Mouse (Mus musculus): Measurements from ENCODE around the gene Fbxo28. TPM values are rescaled to one million over a fixed set of nuclear protein-coding genes. Genes with fewer than 3 reads are reported as not detected.

Fbxo28 gene
- polyA plus RNA-seq, 1 experiment, result 31.0 TPM

DNA sequence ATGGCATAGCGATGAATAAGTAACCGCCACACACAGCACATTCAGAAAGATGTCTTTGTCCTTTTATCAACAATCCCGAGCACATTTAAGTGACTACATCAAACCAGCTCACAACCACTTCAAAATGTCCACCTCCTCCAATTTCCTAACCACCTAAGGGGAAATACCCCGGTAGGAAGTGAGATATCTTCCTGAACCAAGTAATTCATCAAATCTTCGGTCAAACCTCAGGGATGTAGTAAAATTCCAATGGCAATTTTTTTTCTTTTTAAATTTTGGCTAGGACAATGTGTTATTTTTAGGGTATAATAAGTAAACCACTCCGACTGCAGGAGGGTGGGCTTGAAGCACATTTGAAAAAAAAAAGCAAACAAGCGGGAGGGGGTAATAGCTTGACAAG is 1.1 kb downstream of the Fbxo28 start:
- DNase-seq, result no peak
- peak overlapping the region; percentile 42 for H3K4me3 ChIP-seq (replicated peaks; ENCODE audit: insufficient read depth, low read depth, low read length)
- peaks cover 6% of the 10 kb centered on the region; the same call in 1 of the 2 replicates for H3K4me1 ChIP-seq (ENCODE audit: control insufficient read depth, insufficient read depth, low read length)
- no peaks in the 10 kb centered on the region for H3K27me3 ChIP-seq (ENCODE audit: control insufficient read depth, insufficient read depth, low read length)
- TF ChIP-seq CTCF (IDR thresholded peaks at IDR 0.05; ENCODE audit: borderline replicate concordance, insufficient read depth, low read depth, low read length) (no peak), POLR2A (IDR thresholded peaks at IDR 0.05; ENCODE audit: borderline replicate concordance, insufficient read depth, low read length) (no peak)
- WGBS, result 32% methylated on average over 7 of the region's 7 CpGs
- no peak overlapping the region for H3K27ac ChIP-seq (ENCODE audit: insufficient read depth, low read length)

DNA sequence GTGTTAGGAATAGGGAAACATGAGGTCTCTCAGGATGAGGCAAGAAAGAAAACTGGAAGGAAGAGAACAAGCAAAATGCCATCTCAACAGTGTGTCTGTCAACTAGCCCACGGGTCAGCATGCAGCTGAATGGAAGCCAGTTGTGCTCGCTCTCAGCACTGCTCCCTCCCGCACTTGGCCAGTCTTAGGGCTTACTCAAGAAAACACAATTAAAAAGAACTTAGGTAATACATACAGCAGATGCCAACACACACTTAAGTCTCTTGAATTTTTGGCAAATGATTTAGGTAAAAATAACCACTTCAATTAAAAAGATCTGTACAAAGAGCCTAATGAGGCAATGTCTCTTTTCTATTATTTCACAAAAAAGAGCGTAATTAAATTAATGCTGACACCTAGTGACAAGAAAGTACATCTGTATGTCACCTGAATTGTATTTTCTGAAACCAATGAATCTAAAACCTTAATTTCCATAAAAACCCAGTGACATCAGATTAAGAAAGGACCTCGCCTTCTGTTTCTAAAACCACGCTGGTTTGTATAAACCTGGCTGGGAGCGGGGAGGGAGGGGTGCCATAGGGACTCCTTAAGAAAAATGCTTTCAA is 2.4 kb downstream of the Fbxo28 start:
- peak; percentile 51 to 67 for DNase-seq

DNA sequence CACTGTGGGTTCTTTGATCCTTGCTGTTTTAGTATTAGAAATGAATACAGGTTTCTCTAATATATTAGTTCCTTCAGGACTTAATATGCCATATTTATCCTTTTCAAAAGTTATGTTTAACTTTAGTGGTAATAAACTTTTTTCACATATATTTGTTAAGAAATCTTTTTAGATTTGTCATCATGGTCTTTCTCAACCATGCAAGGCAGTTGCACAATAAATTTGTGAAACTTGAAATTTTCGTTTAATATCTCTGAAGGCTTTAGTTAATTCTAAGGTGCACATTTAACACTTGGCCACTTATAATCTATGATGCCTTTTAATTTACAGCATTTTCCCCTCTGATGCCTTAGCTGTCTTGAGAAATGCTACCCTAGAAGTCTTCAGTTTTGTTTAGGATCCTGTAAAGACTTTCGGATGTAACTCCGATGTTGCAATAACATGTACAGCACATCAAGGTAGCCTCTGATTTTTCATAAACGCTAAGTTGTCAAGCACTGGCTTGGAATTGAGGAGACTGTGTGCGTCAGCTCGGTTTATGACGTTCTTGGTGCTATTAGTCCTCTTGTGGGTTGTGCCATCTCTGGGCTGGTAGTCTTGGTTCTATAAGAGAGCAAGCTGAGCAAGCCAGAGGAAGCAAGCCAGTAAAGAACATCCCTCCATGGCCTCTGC is 7.5 kb downstream of the Fbxo28 start:
- Histone ChIP-seq H3K4me1 (ENCODE audit: control insufficient read depth, insufficient read depth, low read length) (peaks cover 11% of the 10 kb centered on the region), H3K27ac (ENCODE audit: insufficient read depth, low read length) (no peak overlapping the region), H3K27me3 (ENCODE audit: control insufficient read depth, insufficient read depth, low read length) (no peaks in the 10 kb centered on the region), H3K4me3 (replicated peaks; ENCODE audit: insufficient read depth, low read depth, low read length) (no peak overlapping the region)
- WGBS, result 89% methylated on average over 7 of the region's 7 CpGs
- DNase-seq, result no peak
- no peak for TF ChIP-seq CTCF (IDR thresholded peaks at IDR 0.05; ENCODE audit: borderline replicate concordance, insufficient read depth, low read depth, low read length)
- no peak for TF ChIP-seq POLR2A (IDR thresholded peaks at IDR 0.05; ENCODE audit: borderline replicate concordance, insufficient read depth, low read length)

More for the DNA sequence above, 2.4 kb downstream of the Fbxo28 start:
- peaks cover 6% of the 10 kb centered on the region; the same call in 1 of the 2 replicates for H3K4me1 ChIP-seq (ENCODE audit: control insufficient read depth, insufficient read depth, low read length)
- WGBS, result 27% methylated on average over 7 of the region's 7 CpGs
- H3K27ac ChIP-seq (ENCODE audit: insufficient read depth, low read length), result no peak overlapping the region
- TF ChIP-seq CTCF (IDR thresholded peaks at IDR 0.05; ENCODE audit: borderline replicate concordance, insufficient read depth, low read depth, low read length) (no peak), POLR2A (IDR thresholded peaks at IDR 0.05; ENCODE audit: borderline replicate concordance, insufficient read depth, low read length) (no peak)
- H3K4me3 ChIP-seq (replicated peaks; ENCODE audit: insufficient read depth, low read depth, low read length), result no peak overlapping the region
- no peaks in the 10 kb centered on the region for H3K27me3 ChIP-seq (ENCODE audit: control insufficient read depth, insufficient read depth, low read length)

DNA sequence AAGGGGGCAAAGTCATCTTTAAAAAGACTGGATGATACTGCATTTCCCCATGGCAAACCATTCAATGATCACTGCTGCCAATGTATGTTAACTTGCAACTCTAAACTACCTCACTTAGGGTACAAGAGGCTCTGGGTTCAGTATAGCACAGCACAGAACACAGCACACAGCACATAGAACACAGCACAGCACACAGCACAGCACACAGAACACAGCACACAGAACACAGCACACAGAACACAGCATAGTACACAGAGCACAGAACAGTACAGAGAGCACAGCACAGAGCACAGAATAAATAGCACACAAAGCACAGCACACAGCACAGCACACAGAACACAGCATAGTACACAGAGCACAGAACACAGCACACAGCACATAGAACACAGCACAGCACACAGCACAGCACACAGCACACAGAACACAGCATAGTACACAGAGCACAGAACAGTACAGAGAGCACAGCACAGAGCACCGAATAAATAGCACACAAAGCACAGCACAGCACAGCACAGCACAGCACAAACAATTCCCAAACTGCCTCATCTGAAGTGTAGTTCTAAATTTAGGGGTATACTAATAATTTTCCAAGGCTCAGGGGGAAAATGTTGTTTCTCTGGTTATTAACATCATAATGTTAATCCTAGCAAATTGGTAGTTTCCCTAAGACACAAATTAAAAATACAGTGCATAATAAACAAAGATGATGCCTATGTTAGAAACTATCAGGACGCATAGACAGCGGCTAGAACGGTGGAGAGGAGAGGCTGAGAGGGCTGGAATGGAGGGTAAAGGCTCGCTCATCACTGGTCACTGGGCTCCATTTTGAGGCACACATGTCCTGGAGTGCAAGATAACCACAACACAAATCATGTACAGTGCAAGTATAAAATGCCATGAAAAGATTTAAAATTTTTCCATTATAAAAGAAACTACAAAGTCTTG is 9.1 kb downstream of the Fbxo28 start:
- 88% methylated on average over 5 of the region's 5 CpGs for WGBS
- no peaks in the 10 kb centered on the region for H3K27me3 ChIP-seq (ENCODE audit: control insufficient read depth, insufficient read depth, low read length)
- no peak for TF ChIP-seq POLR2A (IDR thresholded peaks at IDR 0.05; ENCODE audit: borderline replicate concordance, insufficient read depth, low read length)
- TF ChIP-seq CTCF (IDR thresholded peaks at IDR 0.05; ENCODE audit: borderline replicate concordance, insufficient read depth, low read depth, low read length), result no peak
- no peak overlapping the region for H3K27ac ChIP-seq (ENCODE audit: insufficient read depth, low read length)
- H3K4me3 ChIP-seq (replicated peaks; ENCODE audit: insufficient read depth, low read depth, low read length), result no peak overlapping the region
- peaks cover 5% of the 10 kb centered on the region for H3K4me1 ChIP-seq (ENCODE audit: control insufficient read depth, insufficient read depth, low read length)
- DNase-seq, result no peak

DNA sequence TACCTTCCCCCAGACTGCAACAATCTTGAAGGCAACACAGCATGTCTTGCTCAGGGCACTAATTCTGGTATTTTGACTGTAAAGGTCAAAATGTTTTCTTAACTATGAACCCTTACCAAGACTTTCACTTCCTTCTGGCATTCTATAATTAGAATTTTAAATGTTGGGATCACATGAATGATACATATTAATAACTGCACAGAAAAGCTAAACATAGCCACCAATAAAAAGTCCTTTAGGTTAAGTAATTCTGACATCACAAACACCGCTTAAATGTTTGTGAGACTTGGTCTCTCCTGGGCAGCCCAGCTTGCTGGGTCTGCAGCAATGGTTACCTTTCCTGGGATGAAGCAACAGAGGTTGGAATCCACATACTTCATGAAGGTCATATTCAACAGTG is 15.5 kb downstream of the Fbxo28 start:
- TF ChIP-seq POLR2A (IDR thresholded peaks at IDR 0.05; ENCODE audit: borderline replicate concordance, insufficient read depth, low read length) (no peak), CTCF (IDR thresholded peaks at IDR 0.05; ENCODE audit: borderline replicate concordance, insufficient read depth, low read depth, low read length) (no peak)
- no peaks in the 10 kb centered on the region for H3K4me1 ChIP-seq (ENCODE audit: control insufficient read depth, insufficient read depth, low read length)
- H3K27me3 ChIP-seq (ENCODE audit: control insufficient read depth, insufficient read depth, low read length), result no peaks in the 10 kb centered on the region
- no peak for DNase-seq
- no peak overlapping the region for H3K27ac ChIP-seq (ENCODE audit: insufficient read depth, low read length)
- WGBS, result 100% methylated on average over 1 of the region's 1 CpGs
- H3K4me3 ChIP-seq (replicated peaks; ENCODE audit: insufficient read depth, low read depth, low read length), result no peak overlapping the region

DNA sequence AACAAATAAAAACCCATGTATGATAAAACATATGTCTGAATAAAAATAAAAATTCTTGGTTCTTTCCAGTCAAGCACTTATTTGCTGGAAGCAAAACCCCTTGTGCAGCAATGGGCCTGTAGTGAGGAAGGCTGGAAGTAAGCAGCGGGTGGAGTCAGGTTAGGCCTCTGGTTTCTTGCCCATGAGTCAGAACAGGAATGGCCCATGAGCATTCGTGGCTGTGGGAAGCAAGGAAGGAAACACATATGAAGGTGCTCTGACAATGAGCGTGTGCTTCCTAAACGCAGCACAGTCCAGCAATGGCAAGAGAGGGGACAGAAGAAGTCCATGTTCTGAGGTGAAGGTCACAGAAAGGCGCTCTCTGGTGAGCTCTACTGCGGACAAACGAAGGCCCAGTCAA is 16.9 kb downstream of the Fbxo28 start:
- WGBS, result 94% methylated on average over 7 of the region's 7 CpGs
- no peak for TF ChIP-seq CTCF (IDR thresholded peaks at IDR 0.05; ENCODE audit: borderline replicate concordance, insufficient read depth, low read depth, low read length)
- TF ChIP-seq POLR2A (IDR thresholded peaks at IDR 0.05; ENCODE audit: borderline replicate concordance, insufficient read depth, low read length), result no peak
- no peaks in the 10 kb centered on the region for H3K27me3 ChIP-seq (ENCODE audit: control insufficient read depth, insufficient read depth, low read length)
- no peak overlapping the region for H3K4me3 ChIP-seq (replicated peaks; ENCODE audit: insufficient read depth, low read depth, low read length)
- H3K4me1 ChIP-seq (ENCODE audit: control insufficient read depth, insufficient read depth, low read length), result no peaks in the 10 kb centered on the region
- no peak for DNase-seq
- H3K27ac ChIP-seq (ENCODE audit: insufficient read depth, low read length), result no peak overlapping the region

DNA sequence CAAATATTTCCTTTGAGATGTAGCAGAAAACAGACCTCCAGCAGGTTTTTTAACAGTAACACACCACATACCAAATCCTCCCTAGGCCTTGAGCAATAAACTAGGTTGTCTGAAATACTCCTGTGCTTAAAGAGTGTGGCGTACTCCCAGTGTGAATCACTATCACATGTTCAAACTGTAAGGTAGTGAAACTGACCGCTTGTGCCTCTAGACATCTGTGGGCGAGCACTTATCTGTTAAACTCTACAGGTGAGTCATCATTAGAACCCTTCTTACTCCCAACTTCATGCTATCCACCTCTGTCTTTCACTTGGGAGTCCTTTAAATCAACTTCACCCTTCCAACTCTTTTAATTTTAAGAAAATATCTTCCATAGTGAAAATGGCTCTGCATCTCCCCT is 18.3 kb downstream of the Fbxo28 start:
- DNase-seq, result no peak
- Histone ChIP-seq H3K4me1 (ENCODE audit: control insufficient read depth, insufficient read depth, low read length) (no peaks in the 10 kb centered on the region), H3K4me3 (replicated peaks; ENCODE audit: insufficient read depth, low read depth, low read length) (no peak overlapping the region), H3K27me3 (ENCODE audit: control insufficient read depth, insufficient read depth, low read length) (no peaks in the 10 kb centered on the region), H3K27ac (ENCODE audit: insufficient read depth, low read length) (no peak overlapping the region)
- no peak for TF ChIP-seq POLR2A (IDR thresholded peaks at IDR 0.05; ENCODE audit: borderline replicate concordance, insufficient read depth, low read length)
- WGBS, result over 99% methylated on average over 3 of the region's 3 CpGs
